Mouse (Mus musculus) E14TG2a.4 (cell line): ENCODE measurements around the gene Myo1h.

Source experiments
- CTCF ChIP-seq: conservative IDR thresholded peaks from 2 replicates; pipeline ENCODE4 v1.5.1; 2014; ENCODE audit warnings: low read length
- POU5F1 ChIP-seq: IDR thresholded peaks from 2 replicates; pipeline ENCODE4 v1.6.1; 2014; ENCODE audit warnings: low read length, borderline replicate concordance

DNA sequence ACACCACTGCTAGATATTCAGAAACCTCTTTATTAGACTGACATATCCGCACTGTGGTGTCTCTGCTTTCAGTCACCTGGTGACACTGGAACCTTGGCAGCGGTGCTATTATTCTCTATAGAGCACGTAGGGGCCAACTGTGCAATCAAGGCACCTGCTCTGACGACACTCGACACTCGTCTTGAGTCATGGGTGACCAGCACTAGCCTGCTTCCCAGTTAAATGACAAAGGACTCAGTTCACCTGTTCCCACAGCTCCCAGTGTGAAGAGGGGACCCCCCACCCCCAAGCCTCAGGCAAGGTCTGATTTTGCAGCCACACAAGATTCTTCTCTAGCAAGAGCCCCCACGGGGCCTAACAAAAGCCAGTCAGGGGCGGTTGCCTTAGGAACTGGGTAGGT lies 13.6 kb upstream of the Myo1h start:
- TF ChIP-seq CTCF (no peak), POU5F1 (no peak)
